Mouse (Mus musculus) adrenal gland, adult (tissue): ENCODE results near the gene Ttc28.

Experiments
- DNase-seq, 2 experiments: peaks; one replicate each; pipeline ENCODE4 v3.0.0; 2022 to 2023; ENCODE audit warnings: low spot score in 1 of 2; ENCODE audit not compliant: inconsistent age in 2 of 2

The Ttc28 gene

DNA sequence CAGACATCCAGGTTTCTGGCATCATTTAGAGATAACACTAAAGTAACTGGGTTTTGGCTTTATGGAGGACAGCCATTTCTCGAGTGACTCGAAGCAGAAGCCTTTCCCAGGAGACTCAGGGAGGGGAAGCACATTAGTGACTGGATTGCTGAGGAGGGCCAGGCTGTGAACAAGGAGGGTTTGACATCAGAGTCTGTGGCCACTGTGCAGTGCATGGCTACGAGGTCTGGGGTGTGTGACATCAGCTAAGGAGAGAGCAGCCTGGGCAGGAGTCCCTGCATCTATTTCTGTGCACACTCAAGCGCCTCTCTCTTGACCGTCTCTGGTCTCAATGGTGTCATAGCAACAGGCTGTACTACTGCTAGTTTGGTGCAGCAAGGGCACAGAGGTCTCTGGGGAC, 383.8 kb downstream of the Ttc28 start:
- DNase-seq: no peak

DNA sequence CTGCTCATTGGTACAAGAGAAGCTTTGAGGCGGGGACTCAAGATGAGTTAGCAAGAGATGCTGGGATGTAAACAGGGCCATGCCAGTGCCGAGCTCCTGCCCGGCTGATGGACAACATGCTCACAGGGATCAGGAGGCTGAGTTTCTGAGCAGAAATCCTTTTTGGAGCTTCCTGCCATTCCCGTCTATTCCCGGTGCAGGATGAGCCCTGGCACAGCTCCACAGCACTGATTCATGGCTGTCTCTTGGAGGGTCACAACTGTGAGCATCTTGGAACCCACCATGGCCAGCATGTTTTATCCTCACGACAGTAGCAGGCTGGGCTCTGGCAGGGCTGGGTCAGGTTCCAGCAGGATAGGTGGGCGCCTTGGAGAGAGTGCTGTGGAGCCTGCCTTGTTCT, 384.9 kb downstream of the Ttc28 start:
- no peak for DNase-seq

DNA sequence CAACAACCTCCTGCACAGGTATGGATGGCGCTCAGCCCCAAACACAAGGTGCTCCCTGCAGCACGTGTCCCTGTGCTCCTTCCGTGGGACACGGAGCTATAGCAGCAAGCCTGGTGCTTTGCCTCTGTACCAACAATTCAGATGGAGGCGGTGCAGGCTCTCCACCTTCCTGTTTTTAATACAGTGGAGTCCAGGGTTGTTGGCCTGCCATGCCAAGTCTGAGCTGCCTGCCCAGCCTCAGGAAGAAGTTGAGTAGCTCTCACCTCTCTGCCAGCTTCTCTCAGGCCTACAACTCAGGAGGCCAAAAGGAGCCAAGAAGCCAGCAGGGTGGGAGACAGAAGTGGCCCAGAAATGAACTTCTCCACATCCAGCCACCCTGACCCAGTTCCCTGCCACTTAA, 387.1 kb downstream of the Ttc28 start:
- no peak for DNase-seq

DNA sequence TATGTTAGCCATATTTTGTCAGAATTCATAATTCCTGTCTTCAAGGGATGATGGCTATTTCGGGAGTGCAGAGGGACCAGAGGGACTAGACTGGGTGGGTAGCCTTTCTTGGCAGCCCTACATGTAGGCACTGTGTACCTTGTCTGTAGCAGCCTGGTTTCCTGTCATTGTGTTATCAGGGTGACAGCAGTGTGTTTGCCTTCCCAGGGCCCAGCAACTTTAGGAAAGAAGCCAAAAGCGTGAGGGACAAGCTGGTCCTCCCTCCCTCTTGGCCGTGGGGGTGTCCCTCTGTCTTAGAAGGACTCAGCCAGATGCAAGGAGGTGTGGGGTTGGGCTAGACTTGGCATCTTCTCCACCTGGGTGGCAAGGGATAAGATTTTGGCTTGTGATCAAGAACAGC, 387.5 kb downstream of the Ttc28 start:
- peak; percentile 49 to 65 for DNase-seq

DNA sequence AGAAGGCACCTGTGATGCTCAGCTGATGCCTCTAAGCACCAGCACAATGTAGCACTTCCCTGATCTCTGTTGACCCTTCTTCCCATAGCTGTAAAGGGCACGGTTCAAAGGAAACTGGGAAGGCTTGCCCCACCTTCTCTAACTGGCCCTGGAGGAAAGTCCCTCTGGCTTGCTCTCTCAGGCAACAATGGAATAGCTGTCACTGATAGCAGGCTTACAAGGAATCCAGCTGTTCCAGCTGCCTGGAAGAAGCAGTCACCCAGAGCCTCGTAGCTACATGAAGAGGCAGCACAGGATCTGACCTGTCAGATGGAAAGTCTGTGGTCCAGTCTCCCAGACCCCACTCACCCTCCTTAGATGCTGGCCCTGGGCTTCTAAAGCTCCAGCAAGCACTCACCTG, 389.2 kb downstream of the Ttc28 start:
- no peak for DNase-seq

DNA sequence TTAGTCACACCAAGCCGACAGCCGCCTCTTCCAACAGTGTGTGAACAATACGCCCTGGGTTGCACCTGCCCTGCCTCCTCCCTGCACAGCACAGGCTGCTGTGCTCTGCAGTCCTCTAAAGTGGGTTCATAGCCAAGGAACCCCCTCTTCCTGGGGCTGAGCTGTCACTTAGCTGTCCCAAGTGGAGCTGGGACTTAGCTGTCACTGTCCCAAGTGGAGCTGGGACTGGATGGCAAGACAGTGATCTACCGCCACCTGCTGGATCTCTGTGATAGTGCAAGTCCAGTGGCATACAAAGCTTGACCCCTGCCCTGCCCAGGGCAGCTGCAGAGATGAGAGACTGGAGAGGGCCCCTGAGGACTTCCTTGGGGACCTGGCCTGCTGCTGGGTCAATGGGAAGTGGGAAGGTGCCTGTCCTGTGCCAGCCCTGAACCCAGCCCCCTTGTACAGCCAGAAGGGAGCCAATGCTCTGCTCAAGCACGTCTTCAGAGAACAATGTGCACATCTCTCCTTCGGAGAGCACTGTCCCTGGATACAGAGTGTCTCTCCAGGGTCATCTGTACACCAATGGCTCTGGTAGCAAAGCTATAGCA, 390.1 kb downstream of the Ttc28 start:
- DNase-seq: peak; percentile 67 to 91

DNA sequence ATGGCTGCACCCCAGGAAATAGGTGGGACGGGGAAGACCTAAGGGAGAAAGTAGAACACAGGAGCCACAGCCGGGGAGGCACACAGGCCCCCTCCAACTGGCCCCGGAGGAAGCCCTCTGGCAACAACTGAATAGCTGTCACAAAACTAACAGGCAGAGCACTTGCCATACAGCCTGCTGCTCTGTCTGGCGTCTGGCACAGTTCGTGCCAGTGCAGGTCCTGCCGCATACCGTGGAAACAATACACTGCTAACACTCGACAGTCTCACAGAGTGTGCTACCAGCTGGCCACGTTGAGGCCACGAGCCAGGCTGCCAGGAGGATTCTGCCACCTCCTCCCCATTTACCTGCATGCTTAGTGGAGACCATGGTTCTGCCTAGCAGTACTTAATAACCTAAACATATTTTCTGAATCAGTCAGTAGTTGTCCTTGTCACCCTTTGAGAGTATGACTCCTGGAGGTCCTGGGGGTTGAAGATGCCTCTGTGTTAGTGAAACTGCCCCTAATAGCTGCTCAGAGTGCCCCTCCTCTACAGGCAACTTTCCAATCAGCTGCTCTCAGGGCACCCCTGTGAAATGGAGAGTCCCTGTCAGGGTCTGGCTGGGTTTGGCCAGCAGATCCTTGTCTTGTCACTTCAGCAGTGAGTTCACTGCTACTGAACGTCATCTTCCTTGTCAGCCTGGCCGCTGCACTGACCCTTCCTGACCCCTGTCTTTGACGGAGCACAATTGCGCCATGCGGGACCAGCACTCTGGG, 390.8 kb downstream of the Ttc28 start:
- no peak for DNase-seq

DNA sequence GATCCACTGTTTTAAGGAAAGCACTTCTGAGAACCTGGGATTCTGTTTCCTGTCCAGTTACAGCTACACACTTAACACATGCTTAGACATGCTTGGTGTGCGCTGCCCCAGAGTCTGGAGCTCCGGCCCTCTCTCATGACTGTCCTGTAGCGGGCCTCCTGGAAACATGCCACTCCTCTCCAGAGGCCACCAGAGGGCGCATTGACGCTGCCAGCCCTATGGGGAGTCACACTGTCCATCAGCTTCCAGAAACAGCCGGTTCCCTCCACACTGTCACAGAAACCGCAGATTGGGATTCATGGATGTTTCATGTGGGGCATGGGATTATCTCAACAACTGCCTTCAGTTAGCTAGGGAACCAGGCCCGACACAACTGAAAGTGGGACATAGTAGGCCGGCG, 394.0 kb downstream of the Ttc28 start:
- peak; percentile 79 to 94 for DNase-seq

DNA sequence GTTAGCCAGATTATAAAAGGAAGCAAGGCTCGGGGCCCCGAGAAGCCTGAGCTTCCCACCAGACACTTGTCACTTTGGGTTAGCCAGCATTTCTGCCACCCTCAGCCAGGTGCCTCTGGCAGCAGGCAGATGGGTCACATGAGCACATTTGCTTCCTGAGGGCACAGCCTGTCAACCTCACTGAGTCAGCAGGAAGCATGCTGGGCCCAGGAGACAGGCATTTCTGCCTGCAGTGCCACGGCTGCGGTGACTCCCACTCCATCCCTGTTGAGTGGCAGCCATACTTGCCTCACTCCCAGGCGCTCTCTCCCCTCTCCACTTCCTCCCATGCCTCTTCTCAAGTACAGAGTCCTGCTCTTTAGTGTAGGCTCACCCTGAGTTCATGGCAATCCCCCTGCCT, 395.3 kb downstream of the Ttc28 start:
- no peak for DNase-seq

DNA sequence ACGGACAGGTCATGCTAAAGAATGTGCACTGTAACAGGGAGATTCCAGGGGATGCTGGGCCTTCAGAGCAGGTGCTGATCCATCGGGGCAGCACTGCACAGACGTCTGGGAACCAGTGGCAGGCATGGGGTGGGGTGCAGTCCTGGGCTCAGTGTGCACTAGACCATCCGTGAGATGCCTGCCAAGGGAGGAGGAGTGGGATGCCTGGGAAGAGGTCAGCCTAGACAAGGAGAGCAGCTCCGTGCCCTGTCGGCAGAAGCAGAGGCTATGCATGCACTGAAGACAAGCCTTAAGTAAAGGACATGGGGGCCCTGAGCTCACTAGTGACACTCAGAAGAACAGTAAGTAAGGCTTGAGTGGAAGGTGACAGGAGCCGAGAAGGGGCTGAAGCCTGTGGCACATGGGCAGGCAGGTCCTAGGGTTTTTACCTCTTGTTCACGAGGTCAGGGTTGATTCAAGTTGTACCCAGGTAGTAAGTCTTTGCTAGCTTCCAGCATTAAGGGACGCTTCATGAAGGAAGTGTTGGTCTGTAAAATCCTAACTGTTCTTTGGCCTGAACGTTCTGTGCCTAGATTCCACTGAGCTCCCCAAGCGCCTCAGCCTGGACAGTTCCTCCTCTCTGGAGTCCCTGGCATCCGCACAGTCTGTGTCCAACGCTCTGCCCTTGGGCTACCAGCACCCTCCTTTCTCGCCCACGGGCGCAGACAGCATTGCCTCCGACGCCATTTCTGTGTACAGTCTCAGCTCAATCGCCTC, 405.0 kb downstream of the Ttc28 start:
- no peak for DNase-seq

DNA sequence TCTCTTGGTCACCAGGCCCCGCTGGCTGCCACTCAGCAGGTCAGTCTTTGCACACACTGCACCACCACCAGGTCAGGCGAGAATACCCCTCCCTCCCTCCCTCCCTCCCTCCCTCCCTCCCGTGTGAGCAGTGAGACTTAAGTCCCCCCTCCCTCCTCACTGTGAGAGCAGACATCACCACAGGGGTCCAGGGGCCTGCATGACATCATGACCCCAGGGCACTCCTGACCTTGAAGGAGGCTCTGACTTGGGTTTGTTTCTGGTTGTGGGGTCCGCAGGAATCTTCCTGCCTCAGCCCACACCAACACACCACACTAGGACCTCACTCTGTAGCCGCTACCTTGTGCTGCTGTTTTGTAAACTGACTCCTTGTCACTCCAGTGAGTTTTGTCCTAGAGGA, 408.0 kb downstream of the Ttc28 start:
- DNase-seq: no peak

DNA sequence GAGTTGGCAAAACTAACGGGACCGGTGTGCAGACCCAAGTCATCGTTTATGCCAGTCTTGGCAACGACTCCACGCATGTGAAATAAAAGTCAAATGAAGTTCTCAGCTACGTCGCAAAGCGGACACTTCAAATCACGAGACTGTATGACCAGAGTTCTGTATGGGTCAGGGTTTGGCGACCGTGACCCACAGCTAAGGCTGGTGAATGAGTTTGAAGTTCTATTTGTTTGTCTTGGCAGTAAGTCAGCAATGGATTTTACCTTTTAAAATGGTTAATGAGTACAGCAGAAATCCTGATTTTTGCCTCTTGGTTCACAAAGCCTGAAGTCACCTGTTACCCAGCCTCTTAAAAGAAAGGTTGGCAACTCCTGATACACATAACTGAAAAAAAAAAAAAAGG, 408.9 kb downstream of the Ttc28 start:
- no peak for DNase-seq

DNA sequence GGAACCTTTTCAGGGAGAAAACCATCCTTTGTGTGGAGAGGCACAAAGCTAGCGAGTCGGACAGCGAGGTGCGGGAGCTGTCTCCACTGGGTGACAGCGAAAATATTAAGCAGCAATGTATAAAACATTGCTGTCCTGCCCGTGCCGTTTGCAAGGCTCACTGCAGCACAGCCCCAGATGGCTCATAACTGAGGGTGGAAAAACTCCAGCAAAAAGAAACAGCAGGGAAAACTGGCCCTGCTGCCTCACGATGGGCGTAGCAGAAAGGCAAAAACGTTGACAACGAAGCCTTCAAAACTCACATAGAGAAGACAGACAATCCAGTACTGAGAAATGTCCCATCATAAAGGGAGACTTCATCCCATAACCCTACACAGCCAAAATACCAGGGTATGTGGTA, 410.5 kb downstream of the Ttc28 start:
- DNase-seq: no peak

DNA sequence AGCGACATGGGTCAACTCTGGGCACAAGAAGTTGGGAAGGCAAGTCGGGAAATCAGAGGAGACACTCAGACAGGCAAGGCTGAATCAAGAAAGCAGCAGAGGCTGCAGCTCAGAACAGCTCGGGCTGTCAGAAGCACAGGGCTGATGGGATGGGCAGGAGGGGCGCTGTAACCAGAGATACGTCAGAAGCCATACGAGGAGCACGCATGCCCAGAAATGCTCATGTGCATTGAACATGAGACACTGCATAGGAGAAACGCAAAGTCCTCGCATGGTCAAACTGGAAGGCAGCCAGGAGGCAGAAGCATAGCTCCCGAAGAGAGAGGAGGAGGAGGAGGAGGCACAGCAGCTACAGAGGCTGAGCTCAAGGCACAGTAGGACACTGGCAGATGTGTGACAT, 412.0 kb downstream of the Ttc28 start:
- DNase-seq: no peak

DNA sequence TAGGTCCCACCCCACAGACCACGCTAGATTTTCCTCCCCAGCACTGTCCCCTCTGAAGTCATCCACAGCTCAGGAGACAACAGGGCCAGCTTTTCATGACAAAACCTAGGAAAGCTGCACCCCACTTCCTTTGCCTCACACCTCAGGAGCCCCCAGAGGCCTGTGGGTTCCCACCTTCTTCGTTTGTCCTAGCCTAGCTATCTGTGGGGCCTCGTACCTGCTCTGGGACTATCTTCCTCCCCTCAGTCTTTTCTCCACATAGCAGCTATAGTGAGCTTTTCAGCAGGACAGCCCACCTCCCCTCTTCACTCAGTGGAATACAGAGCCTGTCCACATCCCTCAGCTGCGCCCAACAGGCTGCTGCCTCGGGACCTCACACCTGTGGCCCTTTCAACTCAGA, 418.2 kb downstream of the Ttc28 start:
- no peak for DNase-seq

DNA sequence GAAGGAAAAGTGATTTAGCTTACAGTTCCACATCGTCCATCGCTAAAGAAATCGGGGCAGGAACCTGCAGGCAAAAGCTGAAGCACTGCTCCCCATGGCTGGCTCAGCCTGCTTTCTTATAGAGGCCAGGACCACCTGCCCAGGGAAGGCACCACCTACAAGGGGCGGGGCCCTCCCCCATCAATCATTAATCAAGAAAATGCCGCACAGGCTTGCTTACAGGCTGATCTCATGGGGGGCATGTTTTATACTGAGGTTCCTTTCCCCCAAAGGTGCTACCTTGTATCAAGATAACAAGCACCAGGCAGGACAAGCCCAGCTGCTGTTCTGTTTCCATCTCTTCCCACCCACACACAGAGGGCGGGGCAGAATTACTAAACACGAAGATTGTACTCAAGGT, 419.1 kb downstream of the Ttc28 start:
- no peak for DNase-seq

DNA sequence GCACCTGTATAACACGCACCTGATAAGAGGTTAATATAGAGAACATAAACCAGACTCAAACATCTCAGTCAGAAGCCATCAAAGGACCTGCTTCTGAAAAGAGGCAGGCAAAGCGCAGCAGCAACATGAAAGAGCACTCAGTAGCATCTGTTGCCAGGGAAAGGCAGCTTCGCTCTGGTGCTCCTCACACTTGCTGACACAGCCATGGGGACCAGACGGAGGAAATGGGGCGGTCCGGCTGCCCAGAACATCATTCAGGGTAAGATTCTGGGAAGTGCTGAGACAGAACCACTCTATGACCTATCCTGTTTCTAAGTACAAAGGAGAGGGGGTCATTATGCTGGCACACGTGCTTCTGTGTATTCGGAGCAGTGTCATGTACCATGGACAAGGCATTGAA, 421.2 kb downstream of the Ttc28 start:
- DNase-seq: no peak

DNA sequence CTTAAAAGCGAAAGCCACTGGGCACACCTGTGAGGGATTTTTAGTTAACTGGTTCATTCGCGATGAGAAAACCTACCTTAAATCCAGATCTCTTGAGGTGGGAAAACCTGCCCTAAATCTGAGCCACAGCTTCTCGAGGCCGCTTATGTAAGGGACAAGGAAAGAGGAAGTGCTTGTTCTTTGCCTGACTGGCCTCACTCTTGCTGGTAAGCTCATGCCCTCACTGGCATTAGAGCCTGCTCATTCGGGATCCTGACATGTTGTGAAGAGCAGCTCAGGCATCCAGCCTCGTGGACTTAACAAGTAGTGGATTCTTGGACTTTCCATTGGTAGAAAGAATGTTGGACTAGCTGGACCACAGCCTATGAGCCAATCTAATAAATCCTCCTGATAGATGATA, 422.1 kb downstream of the Ttc28 start:
- no peak for DNase-seq

DNA sequence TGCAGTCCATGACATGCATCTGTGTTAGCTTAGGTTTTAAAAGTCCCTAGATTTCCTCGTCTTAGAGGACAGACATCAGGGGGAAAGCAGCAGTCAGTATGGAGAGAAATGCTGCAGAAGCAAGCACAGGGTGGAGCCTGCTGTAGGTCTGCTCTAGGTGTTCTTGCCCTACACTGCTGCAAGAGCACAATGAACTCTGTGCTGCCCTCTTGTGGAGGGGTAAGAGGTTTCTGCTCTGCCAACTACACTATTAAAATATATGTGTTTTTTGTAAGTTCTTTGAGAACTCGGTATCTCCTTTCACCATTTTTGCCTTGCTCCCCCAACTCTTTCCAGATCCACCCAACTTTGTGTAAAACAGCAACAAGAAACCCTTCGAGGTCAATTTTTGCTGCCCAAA, 425.1 kb downstream of the Ttc28 start:
- DNase-seq: no peak

DNA sequence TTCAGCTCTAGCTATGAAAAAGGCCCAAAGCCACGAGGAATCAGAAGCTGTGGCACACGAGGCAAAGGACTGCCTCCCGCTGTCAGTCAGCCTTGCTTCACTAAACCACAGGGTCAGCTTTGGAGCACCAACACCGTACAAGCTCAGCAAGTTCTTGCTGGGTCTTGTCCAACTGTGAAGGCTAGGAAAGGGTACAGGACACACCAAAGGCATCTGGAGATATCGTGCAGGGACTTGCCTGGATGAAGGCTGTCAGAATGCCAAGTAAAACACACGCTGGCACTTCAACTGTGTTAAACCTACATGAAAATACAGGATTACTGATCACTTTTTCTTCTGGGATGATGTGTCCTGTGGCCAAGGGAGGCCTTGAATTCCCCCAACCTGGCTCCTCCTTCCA, 430.6 kb downstream of the Ttc28 start:
- DNase-seq: no peak

DNA sequence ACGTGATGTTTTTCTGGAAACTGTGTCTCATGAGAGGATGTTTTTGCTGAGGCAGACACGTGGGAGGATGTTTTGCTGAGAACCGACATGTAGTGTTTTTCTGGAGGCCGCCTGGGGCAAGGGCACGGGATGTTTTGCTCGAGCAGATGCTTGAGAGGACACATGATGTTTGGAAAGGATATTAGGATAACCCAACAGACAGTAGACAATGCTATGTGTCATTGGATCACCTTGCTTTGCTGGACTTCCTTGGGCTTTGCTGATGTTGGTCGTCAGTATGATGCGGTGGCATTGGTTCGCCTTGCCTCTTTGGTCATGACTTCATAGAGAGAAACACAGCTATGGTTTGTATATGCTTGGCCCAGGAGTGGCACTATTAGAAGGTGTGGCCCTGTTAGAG, 434.2 kb downstream of the Ttc28 start:
- no peak for DNase-seq

DNA sequence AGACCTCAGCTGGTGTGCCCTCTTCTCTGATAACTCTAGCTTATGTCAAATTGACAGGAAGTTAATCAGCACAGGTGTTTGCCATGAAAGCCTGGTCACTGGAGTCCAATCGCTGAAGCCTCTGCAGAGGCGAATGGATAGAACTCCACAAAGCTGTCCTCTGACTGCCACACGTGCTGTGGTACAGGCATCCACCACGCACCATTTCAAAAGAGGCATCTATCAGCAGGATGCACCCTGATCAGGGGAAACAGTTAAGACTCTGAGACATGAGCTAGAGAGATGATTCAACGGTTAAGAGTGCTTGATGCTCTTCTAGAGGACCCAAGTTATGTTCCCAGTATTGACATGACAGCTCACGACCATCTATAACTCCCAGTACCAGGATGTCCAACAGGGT, 435.5 kb downstream of the Ttc28 start:
- DNase-seq: no peak
